Mouse (Mus musculus) splenic B cell, adult 2 months (primary cell): ENCODE measurements at regions not wholly inside any gene's neighbourhood (a gene's known extent, or its start where the extent isn't known, plus 50 kb on each side); places are given as distances from the start of the nearest gene placed in this dataset.
A peak's percentile ranks its signal among the peaks of the same experiment; 100 is the strongest.

Experiments used
- DNase-seq: peaks from one replicate; pipeline ENCODE4 v3.0.0-alpha.2; 2011; ENCODE audit warnings: low read depth, low spot score
- H3K27me3 ChIP-seq: 2 replicates; pipeline ENCODE4 v1.6.1; 2012; ENCODE audit warnings: mild to moderate bottlenecking, low read length, moderate library complexity, mixed read lengths; ENCODE audit not compliant: control insufficient read depth, poor library complexity, insufficient read depth, severe bottlenecking
- H3K36me3 ChIP-seq: 2 replicates; pipeline ENCODE4 v1.6.1; 2012; ENCODE audit warnings: mild to moderate bottlenecking, low read length, moderate library complexity, mixed read lengths; ENCODE audit not compliant: control insufficient read depth, poor library complexity, insufficient read depth, severe bottlenecking

- DNase-seq, result no peak
- no peaks in the 10 kb centered on the region for H3K36me3 ChIP-seq
- H3K27me3 ChIP-seq, result no peaks in the 10 kb centered on the region
Observed at GRCm38 (mm10) chr1:193476805-193477204, 106.7 kb upstream of the Camk1g start.

DNA sequence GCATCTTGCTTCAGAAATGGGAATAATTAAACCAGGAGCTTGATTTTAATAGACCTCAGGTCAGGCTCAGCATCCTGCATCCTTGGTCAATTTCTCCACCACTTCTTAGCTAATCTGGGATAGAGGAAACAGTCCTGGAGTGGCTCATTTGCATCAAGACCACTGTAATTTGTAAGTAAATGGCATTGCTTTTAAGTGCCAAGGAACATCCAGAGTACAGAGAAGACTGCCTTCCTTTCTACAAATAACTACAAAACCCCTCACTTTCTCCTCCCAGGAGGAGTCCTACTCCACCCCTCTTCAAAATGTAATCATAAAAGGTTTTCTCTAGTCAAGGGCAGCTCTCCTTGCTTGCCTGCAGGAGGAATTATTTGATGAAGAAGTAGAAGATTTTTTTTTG lies 96.2 kb upstream of the Camk1g start:
- no peak for DNase-seq
- Histone ChIP-seq H3K36me3 (no peaks in the 10 kb centered on the region), H3K27me3 (no peaks in the 10 kb centered on the region)

GRCm38 (mm10) chr1:193459735-193460134 lies 89.6 kb upstream of the Camk1g start:
- Histone ChIP-seq H3K36me3 (no peaks in the 10 kb centered on the region), H3K27me3 (no peaks in the 10 kb centered on the region)
- DNase-seq, result no peak

GRCm38 (mm10) chr1:193457908-193458307 lies 87.8 kb upstream of the Camk1g start:
- no peak for DNase-seq
- H3K27me3 ChIP-seq, result no peaks in the 10 kb centered on the region
- H3K36me3 ChIP-seq, result no peaks in the 10 kb centered on the region

GRCm38 (mm10) chr1:193453654-193454053 lies 83.6 kb upstream of the Camk1g start:
- H3K36me3 ChIP-seq, result no peaks in the 10 kb centered on the region

GRCm38 (mm10) chr1:193451471-193452135 lies 81.5 kb upstream of the Camk1g start:
- DNase-seq, result no peak
- Histone ChIP-seq H3K27me3 (no peaks in the 10 kb centered on the region), H3K36me3 (no peaks in the 10 kb centered on the region)

More at GRCm38 (mm10) chr1:193453654-193454053, 83.6 kb upstream of the Camk1g start:
- no peaks in the 10 kb centered on the region for H3K27me3 ChIP-seq
- DNase-seq, result no peak

DNA sequence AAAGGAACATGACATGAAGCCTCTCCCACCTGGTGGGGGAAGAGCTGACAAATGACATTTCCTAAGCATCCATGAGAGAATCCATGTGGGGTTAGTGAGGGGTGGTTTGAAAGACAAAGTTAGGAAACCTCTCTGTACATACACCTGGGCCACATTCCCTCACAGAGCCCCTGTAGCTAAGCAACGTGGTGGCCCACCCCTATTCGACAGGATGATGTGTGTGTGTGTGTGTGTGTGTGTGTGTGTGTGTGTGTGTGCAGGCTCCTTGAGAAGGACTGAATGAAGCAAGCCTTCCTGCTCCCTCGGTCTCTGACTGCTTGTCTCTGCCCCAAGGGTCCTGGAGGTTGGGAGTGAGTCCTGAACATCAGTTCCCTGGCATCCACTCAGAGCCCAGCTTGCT lies 80.7 kb upstream of the Camk1g start:
- no peak for DNase-seq
- H3K27me3 ChIP-seq, result no peaks in the 10 kb centered on the region
- no peaks in the 10 kb centered on the region for H3K36me3 ChIP-seq

GRCm38 (mm10) chr1:193450201-193450600 lies 80.1 kb upstream of the Camk1g start:
- H3K36me3 ChIP-seq, result no peaks in the 10 kb centered on the region
- DNase-seq, result no peak
- H3K27me3 ChIP-seq, result no peaks in the 10 kb centered on the region

DNA sequence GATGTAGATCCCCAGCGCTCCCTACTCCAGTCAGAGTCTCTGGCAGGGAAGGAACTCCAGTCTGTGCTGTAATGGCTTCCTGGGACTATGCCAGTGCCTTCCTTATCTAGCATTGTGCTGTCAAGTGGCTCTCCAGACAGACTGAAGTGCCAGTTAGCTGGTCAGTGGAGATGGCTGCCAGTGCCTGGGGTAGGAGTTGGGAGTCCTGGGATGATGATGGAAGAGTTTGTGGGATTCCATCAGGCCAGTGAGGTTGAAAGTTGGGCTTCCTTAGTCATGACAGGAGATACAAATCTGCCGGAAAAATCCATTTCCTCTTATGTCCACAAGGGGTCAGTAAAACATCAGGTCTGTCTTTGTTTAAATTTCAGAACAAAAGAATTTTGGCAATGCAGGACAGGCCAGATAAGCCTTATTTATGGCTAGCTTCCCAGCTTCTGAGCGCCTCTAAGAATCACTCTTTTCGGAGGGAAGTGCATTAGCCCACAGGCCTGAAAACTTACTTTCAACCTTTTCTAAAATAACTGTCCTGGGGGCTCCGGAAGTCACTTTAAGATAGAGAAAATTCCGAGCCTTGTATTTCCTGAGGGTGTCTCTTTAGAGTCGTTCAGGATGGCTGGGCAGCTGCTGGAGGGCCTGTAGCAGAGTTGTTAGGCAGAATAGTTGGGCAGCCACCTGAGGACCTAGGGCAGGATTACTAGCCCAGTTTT lies 79.5 kb upstream of the Camk1g start:
- DNase-seq, result peak; percentile 23
- no peaks in the 10 kb centered on the region for H3K27me3 ChIP-seq
- no peaks in the 10 kb centered on the region for H3K36me3 ChIP-seq

GRCm38 (mm10) chr1:193448793-193449393 lies 78.8 kb upstream of the Camk1g start:
- no peaks in the 10 kb centered on the region for H3K36me3 ChIP-seq
- no peak for DNase-seq
- no peaks in the 10 kb centered on the region for H3K27me3 ChIP-seq

GRCm38 (mm10) chr1:193447647-193448046 lies 77.5 kb upstream of the Camk1g start:
- Histone ChIP-seq H3K36me3 (no peaks in the 10 kb centered on the region), H3K27me3 (no peaks in the 10 kb centered on the region)
- no peak for DNase-seq

DNA sequence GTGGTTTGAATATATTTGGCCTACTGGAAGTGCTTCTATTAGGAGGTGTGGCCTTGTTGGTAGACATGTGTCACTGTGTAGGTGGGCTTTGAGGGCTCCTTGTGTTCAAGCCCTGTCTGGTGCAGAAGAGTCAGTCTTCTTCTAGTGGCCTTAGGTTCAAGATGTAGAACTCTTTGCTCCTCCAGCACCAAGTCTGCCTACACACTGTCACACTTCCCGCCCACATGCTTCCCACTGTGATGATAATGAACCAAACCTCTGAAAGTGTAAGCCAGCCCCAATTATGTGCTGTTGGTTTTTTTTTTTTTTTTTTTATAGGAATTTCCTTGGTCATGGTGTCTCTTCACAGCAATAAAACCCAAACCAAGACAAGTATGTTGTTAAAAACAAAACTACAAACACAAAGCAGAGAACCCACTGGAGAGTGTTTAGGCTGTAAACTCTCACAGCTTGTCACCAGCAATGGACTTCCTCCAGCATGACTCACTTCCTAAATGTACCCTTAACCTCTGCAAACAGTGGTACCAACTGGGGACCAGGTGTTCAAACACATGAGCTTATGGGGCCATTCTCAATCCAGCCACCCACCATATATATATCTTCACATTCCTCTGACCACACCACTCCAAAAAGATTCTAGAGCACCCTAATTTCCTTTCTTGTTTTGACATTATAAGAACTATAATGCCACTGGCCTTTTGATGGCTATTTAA lies 74.0 kb upstream of the Camk1g start:
- no peaks in the 10 kb centered on the region for H3K36me3 ChIP-seq
- H3K27me3 ChIP-seq, result no peaks in the 10 kb centered on the region; the same call in 1 of the 2 replicates
- DNase-seq, result no peak

DNA sequence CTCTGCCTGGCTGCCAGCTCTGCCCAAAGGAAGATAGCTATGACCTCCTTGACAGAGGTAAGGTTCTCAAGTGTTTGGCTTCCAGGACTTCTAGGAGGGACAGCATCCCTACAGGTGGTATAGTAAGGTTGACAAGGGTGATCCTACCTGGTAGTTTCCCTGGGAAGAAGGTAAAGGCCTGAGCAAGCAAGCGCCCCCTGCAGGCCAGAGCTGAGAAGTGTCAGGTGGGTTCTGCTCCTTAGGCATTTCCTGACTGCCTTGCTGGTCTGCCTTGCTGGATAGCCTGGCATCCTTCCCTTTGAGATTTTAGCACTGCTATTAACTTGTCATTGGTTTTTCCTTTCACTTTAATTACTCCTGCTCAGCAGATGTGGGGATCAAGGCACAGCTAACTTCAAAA lies 70.4 kb upstream of the Camk1g start:
- DNase-seq, result peak; percentile 24
- Histone ChIP-seq H3K27me3 (no peaks in the 10 kb centered on the region; the same call in 1 of the 2 replicates), H3K36me3 (no peaks in the 10 kb centered on the region)

- Histone ChIP-seq H3K36me3 (no peaks in the 10 kb centered on the region), H3K27me3 (no peaks in the 10 kb centered on the region)
- DNase-seq, result no peak
Observed at GRCm38 (mm10) chr1:193434281-193434680, 64.2 kb upstream of the Camk1g start.
